ENCODE assay signal across 28 mouse cellular contexts in the genomic region with DNA sequence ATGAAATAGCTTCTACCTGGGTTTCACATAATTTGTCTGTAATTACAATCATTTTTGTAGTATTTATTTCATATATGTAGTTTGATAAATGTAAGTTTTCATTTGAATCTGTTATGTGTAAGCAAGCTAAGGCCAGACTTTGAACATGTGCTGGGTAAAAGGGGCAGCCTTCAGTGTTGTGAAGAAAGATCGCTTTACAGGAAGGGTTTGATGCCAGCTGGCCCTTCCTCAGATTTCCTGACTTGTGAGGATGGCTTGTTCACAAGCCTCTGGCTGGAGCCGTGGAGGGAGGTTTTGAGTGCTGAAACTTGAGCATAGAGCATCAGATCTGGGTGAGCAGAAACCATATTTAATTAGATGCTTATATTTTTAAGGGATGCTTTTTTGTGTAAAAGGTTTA.
DNase-seq lines count a peak whose midpoint lies in the region; ATAC-seq lines count a peak whose summit lies in the region.
"Had no signal": no experiment of that assay in that cellular context is flagged by ENCODE, and none has a peak within 500 bp of the region (broad histone marks: within the 10 kb centered on the region; RNA-seq: fewer than 3 reads in every experiment).

No protein-coding gene starts in this region.

- H3K4me3 ChIP-seq in limb, embryonic 13.5 days = no peak overlapping the region
- H3K4me3 ChIP-seq in limb, embryonic 10.5 days = no peak overlapping the region
- H3K4me3 ChIP-seq: forebrain, embryonic 15.5 days; lung, embryonic 15.5 days; midbrain, embryonic 10.5 days; midbrain, embryonic 15.5 days had no signal

- H3K4me1 ChIP-seq in limb, embryonic 13.5 days = no peaks in the 10 kb centered on the region
- H3K4me1 ChIP-seq in limb, embryonic 10.5 days = no peaks in the 10 kb centered on the region
- H3K4me1 ChIP-seq: forebrain, embryonic 15.5 days; lung, embryonic 15.5 days; midbrain, embryonic 10.5 days; midbrain, embryonic 15.5 days had no signal

- H3K4me2 ChIP-seq in limb, embryonic 13.5 days (replicated peaks) = no peak overlapping the region
- H3K4me2 ChIP-seq: forebrain, embryonic 15.5 days; heart, embryonic 11.5 days; hindbrain, embryonic 14.5 days; liver, embryonic 11.5 days; lung, embryonic 15.5 days; midbrain, embryonic 15.5 days had no signal

- intact Hi-C loops in gastrocnemius, postnatal 36 days (cut with DNase I) = no loop called here

- 0 out of 2 replicates have a peak, but pooled peaks have one; percentile 48 for ATAC-seq in limb, embryonic 13.5 days (ENCODE audit: low FRiP score, low read depth)
- ATAC-seq: forebrain, embryonic 15.5 days; midbrain, embryonic 15.5 days had no signal

- H3K9ac ChIP-seq in limb, embryonic 13.5 days = no peak overlapping the region
- H3K9ac ChIP-seq: forebrain, embryonic 15.5 days; hindbrain, embryonic 14.5 days; lung, embryonic 15.5 days; midbrain, embryonic 15.5 days had no signal

- peak; percentile 63 to 74 for DNase-seq in cerebellum, postnatal 10 days
- no peak for DNase-seq in cerebellum, adult 11 months
- DNase-seq in gastrocnemius, adult 18-20 months (ENCODE audit: low spot score) = peak; percentile 2
- DNase-seq in gastrocnemius, postnatal 36 days = no peak
- no peak for DNase-seq in limb, embryonic 10.5 days (ENCODE audit: low spot score)
- no peak for DNase-seq in frontal cortex, postnatal 25 days (ENCODE audit: low spot score in 2 of 2)
- DNase-seq in thymus, adult 18-20 months = no peak
- DNase-seq: adrenal gland, adult 8-10 months; cerebellum, adult 11-12 months; cerebellum, adult 9-11 months; gastrocnemius, postnatal 25 days; heart, adult 18-20 months; heart, postnatal 36 days; kidney, adult 11 months; kidney, postnatal 4 days; thymus, adult 2 months; thymus, postnatal 36 days had no signal

- no peak overlapping the region for H3K27ac ChIP-seq in limb, embryonic 13.5 days
- no peak overlapping the region for H3K27ac ChIP-seq in limb, embryonic 10.5 days
- H3K27ac ChIP-seq: forebrain, embryonic 15.5 days; hindbrain, embryonic 14.5 days; kidney, postnatal 0 days; lung, embryonic 15.5 days; midbrain, embryonic 10.5 days; midbrain, embryonic 15.5 days; stomach, postnatal 0 days had no signal

- 22% methylated on average over 2 of the region's 2 CpGs for WGBS in limb, embryonic 13.5 days
- WGBS in limb, embryonic 10.5 days = 69% methylated on average over 2 of the region's 2 CpGs

- no peaks in the 10 kb centered on the region for H3K27me3 ChIP-seq in limb, embryonic 13.5 days
- no peaks in the 10 kb centered on the region for H3K27me3 ChIP-seq in limb, embryonic 10.5 days (ENCODE audit: low read depth, poor library complexity, severe bottlenecking)
- H3K27me3 ChIP-seq: forebrain, embryonic 15.5 days; lung, embryonic 15.5 days; midbrain, embryonic 15.5 days had no signal

- no peaks in the 10 kb centered on the region for H3K36me3 ChIP-seq in limb, embryonic 13.5 days
- no peaks in the 10 kb centered on the region for H3K36me3 ChIP-seq in limb, embryonic 10.5 days
- H3K36me3 ChIP-seq: forebrain, embryonic 15.5 days; lung, embryonic 15.5 days; midbrain, embryonic 10.5 days; midbrain, embryonic 15.5 days had no signal

- no peaks in the 10 kb centered on the region for H3K9me3 ChIP-seq in limb, embryonic 13.5 days
- no peaks in the 10 kb centered on the region for H3K9me3 ChIP-seq in limb, embryonic 10.5 days (replicated peaks)
- H3K9me3 ChIP-seq: forebrain, embryonic 15.5 days; G1E; lung, embryonic 15.5 days; midbrain, embryonic 10.5 days; midbrain, embryonic 15.5 days had no signal

Comparison
In these comparisons a context has a peak if more than half of its experiments do, and no peak if none do; other contexts are left out.
1. DNase-seq: peak in cerebellum, postnatal 10 days (2 of 2) and gastrocnemius, adult 18-20 months (single experiment); none in cerebellum, adult 11 months (single experiment), gastrocnemius, postnatal 36 days (0 of 2), limb, embryonic 10.5 days (single experiment), frontal cortex, postnatal 25 days (0 of 2) and thymus, adult 18-20 months (0 of 2).